Mouse (Mus musculus): ENCODE data around the gene Ssrp1. TPM values are rescaled to one million over a fixed set of nuclear protein-coding genes. Genes with fewer than 3 reads are reported as not detected.
A peak's percentile ranks its signal among the peaks of the same experiment; 100 is the strongest.

Gene Ssrp1
- total RNA-seq (2021): 10 to 100 TPM; 36.7 to 43.5 TPM
- long read RNA-seq, experiment 1, transcript Ssrp1-201 (17 exons, 2,739 nt): major isoform, 35 of 41 reads
- long read RNA-seq, experiment 1, partial matches to known transcripts: 2 of 41 reads
- long read RNA-seq, experiment 1, other reads (novel, unspliced or antisense): 4 of 41 reads
- long read RNA-seq, experiment 2, transcript Ssrp1-201 (17 exons, 2,739 nt): major isoform, 11 of 15 reads
- long read RNA-seq, experiment 2, partial matches to known transcripts: 2 of 15 reads
- long read RNA-seq, experiment 2, other reads (novel, unspliced or antisense): 2 of 15 reads

DNA sequence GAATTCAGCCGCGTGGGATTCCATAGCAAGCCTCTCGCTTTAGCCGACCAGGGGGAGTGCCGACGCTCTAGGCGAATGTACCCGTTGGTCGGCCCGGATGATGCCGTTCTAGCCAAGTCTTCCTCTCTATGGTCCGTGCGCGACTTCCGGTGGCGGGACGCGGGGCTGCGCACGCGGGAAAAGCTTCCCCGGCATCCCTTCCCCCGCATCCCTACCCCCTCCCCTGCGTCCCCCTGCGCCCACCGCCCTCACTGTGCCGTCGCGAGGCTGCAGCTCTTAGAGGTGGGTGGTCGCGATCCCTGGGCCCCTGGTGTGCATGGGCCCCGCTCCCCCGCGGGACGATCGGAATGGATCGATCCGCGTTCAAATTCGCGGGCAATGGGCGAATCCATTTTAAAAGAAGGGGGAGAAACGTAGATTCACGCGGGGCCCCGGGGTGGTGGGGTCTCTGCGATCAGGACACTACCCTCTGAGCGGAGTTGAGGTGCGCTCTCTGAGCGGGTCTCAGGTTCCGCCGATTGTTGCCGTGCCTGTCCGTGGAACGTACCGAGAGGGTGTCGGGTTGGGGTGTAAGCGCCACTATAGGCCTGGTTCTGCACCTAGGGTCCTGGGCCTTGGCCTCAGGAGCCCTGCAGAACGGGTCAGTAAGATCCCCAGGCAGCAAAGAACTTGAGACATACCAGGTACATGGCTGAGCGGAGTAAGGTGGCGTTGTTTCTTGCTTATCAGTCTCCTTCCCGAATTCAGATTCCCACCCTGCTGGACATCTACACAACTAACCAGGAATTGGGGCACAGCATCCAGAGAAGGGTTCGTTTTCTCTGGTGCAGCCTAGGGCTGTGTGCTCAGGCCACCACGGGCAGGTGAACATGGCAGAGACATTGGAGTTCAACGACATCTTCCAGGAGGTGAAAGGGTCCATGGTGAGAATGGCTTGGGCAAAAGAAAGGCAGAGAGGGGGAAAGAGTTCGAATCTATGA is at the start of gene Ssrp1, which contains the start of gene P2rx3:
TSS of gene Ssrp1 (plus strand) at position 188 of the 980 bp plus-strand sequence.
TSS of gene P2rx3 (minus strand) at position 416 of the 980 bp plus-strand sequence.
- peak; percentile 93 to 95 for DNase-seq

GRCm38 (mm10) chr2:84987930-84988329 is 49.1 kb upstream of the Ssrp1 start, which contains the start of gene Prg3:
Gene Prg3 (plus strand): TSS chr2:84988215.
- DNase-seq: no peak

DNA sequence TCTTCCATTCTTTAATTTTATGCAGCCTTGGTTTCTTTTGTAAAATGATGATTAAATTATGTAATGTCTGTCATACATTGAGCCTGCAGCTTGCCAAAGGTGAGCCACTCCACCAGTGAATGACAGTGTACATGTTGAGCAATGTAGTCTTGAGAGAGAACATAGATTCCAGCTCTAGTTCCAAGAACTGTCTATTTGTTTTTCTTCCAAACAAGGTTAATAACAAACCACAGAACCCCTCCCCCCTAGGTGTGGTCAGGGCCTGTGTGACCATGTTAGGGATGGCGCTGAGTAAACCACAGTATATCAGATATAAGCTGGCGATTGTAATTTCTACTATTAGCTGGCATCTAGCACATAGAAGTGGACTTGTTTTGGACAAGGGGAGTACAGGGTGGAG is 40.7 kb upstream of the Ssrp1 start:
- DNase-seq: no peak

- DNase-seq: peak in 1 of 2 experiments; percentile 56
These were observed 37.4 kb upstream of the Ssrp1 start for GRCm38 (mm10) chr2:84999486-85000181.

DNA sequence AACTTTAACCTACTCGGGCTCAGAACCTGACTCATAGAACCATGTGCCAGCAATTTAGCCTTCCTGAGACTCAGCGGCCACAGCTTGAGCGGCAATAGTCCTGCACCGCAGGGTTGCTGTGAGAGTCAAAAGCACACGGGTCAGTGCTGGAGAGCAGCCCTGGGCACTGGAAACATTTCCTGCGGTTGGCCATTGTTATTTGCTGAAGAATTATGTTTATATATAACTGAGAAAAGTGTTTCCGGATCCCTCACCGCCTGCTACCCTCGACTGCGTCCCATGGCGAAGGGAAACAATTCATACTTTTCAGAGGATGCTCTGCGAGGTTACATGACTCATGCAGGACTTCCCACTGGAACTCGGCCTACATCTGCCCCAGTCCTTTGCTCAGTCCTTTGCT is 35.5 kb upstream of the Ssrp1 start:
- DNase-seq: peak in 1 of 2 experiments; percentile 19

DNA sequence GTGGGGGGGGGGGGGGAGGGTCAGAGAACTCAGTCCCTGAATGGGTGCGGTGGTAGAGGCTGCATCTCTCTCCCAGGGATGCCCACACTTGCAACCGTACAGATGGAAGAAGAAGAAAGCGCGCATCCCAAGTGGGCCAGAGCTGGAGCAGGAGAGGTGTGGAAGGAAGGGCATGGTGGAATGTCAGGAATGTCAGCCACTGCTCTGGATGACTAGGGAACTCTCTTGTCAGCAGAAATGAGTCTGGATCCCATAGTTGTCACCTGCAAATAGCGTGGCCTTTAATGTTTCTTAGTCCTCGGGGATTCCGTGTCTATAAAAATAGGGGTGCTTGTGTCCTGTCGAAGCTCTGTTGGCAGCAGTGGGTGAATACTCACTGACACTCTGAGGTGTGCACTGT is 34.5 kb upstream of the Ssrp1 start:
- DNase-seq: no peak

DNA sequence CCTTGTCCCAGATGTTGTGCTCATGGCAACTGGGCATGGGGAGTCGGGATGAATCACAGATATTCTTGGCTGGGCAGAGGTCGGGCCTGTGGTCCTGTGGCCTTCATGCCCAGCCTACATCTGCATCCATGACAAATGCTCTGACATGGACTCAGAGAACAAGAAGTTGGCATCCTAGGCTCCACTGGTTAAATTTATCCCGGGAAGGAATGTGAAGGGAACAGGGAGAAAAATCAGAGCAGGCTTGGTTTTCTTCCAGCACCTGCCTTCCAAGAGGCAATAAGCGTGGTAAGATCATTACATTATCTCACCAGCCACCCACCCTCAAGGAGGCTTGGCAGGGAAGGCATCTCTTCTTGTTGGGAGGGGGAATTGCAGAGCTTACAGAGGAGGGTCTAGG is 32.7 kb upstream of the Ssrp1 start:
- no peak for DNase-seq

- DNase-seq: no peak
These were observed 30.4 kb upstream of the Ssrp1 start for GRCm38 (mm10) chr2:85006600-85006999.

GRCm38 (mm10) chr2:85007729-85008128 is 29.3 kb upstream of the Ssrp1 start:
- DNase-seq: peak; percentile 24 to 60

DNA sequence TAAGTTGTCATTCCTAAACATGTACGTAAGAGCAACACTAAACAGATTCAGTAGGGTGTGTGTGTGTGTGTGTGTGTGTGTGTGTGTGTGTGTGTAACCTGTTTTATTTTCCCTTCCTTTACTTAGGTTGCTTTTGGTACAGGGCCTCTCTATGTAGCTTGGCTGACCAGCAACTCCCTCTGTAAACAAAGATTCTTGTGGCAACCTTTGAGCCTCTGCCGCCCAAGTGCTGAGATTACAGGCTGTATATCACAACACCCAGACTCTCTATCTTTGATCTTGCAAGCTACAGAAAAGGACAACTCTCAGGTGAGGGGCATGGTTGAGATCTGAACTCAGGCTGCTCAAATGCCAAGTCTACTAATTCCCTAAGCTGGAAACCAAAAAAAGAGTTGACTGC is 27.8 kb upstream of the Ssrp1 start:
- no peak for DNase-seq

DNA sequence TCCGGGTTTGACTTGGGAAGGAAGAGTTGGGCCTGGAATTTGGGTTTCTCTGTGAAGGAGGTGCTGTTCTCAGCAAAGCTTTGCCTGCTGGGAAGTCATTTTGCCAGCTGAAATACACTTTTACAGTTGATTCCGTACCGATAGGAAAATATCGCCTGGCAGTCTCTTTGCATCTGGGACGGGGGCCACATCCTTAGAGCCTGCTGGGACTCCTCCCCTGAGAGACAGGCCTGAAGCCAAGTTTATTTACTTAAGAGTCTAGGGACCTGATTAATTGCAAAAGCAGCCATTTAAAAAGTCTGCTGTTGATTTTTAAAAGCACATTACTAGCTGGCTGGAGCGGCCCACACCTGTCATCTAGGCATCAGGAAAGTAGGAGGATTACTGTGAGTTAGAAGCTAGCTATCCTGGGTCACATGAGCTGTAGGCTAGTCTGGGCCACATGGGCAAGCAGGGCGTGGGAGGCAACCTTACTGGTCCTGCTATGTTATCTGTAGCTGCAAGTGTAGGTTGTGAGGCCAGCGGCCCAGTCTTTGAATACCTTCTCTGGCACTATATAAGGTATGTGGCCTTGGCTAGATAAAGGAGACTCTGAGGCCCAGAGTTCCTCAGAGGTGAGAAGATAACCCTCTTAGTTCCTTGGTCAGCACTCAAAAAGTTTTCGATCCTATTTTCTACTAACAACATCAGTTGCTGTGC is 25.0 kb upstream of the Ssrp1 start:
- peak; percentile 46 to 52 for DNase-seq

- DNase-seq: no peak
These were observed 24.4 kb upstream of the Ssrp1 start for GRCm38 (mm10) chr2:85012679-85013078.

GRCm38 (mm10) chr2:85013826-85014587 is 23.0 kb upstream of the Ssrp1 start:
- no peak for DNase-seq

DNA sequence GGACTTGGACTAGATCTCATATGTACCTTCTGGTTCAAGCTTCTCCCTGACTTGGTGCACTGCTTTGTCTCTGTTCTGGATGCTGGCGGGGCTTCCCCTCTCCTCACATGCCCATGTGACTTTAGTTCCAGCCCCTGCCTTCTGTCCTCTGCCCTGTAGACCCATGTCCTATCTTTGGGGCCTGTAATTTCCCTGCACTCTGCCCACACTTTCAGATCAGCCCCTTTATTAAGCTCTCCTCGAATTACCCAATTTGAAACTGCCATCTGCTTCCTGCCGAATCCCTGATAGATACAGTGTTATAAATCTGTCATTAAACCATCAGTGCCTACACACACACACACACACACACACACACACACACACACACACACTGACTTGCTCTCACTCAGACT is 22.4 kb upstream of the Ssrp1 start:
- no peak for DNase-seq

GRCm38 (mm10) chr2:85022043-85022442 is 15.0 kb upstream of the Ssrp1 start:
- DNase-seq: no peak

GRCm38 (mm10) chr2:85026178-85026577 is 10.9 kb upstream of the Ssrp1 start:
- DNase-seq: no peak

DNA sequence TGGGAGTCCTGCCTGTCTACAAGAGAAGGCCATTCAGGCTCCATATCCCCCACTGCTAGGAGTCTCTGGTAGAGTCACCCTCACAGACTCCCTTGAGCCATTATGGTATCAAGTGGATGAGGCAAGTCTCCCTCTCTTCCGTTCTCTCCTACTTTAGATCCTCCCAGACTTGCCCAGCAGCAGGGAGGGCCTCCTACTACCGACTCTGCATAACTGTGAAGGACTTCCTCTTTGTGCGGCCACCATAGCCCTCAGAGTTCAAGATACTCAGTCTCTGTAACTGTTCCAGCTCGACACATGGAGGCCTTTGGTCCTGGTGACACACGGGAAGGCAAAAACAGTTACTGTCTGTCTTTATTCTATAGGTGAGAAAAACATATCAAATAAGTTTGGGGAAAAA is 9.8 kb upstream of the Ssrp1 start:
- DNase-seq: no peak

- DNase-seq: no peak
These were observed 7.1 kb upstream of the Ssrp1 start for GRCm38 (mm10) chr2:85029897-85030296.

GRCm38 (mm10) chr2:85030989-85031388 is 6.0 kb upstream of the Ssrp1 start:
- no peak for DNase-seq

DNA sequence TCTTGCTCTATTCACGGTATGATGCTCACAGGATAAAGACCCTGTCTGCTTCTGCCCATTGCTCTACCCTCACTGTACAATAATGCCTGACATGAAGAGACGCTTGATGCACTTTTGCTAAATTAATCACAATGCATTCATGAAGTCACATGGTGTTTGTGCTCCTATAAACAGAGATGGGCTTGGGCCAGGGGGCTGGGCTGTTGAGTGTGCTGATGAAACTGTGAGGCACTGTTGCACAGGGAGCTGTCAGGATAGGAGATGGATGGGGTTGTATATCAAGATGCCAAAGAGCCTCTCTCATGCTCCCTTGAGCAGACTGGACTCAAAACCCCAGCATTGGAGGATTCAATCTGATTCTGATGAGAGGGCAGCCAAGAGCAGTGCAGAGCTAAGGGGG is 3.9 kb upstream of the Ssrp1 start:
- DNase-seq: no peak

DNA sequence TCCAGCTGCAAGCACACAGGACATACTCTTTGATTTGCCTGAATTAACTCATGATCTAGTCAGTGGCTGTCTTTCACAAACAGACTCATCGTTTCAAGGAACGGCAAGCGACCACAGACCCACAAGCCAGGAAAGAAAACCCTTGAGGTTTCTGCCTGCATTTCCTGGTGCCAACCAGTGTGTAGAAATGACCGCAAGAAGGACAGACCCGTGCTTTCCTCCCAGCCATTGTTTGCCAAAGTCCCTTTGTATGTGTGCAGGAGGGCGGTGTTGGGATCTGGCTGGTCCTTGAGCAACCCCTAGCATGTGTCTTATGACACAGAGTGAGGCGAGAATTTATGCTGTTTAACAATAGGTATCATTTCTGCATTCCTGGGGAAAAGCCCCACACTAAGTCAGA is 2.9 kb upstream of the Ssrp1 start:
- no peak for DNase-seq

Measured in heart, adult 18-20 months (tissue).